Mouse (Mus musculus) heart, adult 2 months (tissue): Measurements from ENCODE around the gene Smim5. TPM values are rescaled to one million over a fixed set of nuclear protein-coding genes. Genes with fewer than 3 reads are reported as not detected.

Source experiments
- DNase-seq, 2 experiments: peaks; one replicate each; pipeline ENCODE4 v3.0.0; 2021
- H3K27ac ChIP-seq: fragments of 200-600 bp; 2 replicates; pipeline ENCODE4 v1.8.1; 2022
- H3K27me3 ChIP-seq: fragments of 200-500 bp; 2 replicates; pipeline ENCODE4 v1.6.1; 2012; ENCODE audit warnings: mild to moderate bottlenecking, low read length, inconsistent platforms, mixed read lengths; ENCODE audit not compliant: control insufficient read depth, insufficient read depth
- H3K36me3 ChIP-seq: fragments of 200-500 bp; 2 replicates; pipeline ENCODE4 v1.6.1; 2012; ENCODE audit warnings: low read length, inconsistent platforms; ENCODE audit not compliant: control insufficient read depth, insufficient read depth
- H3K4me1 ChIP-seq: fragments of 200-500 bp; 2 replicates; pipeline ENCODE4 v1.6.1; 2011; ENCODE audit warnings: low read length; ENCODE audit not compliant: control insufficient read depth, insufficient read depth
- H3K4me3 ChIP-seq: fragments of 200-600 bp; 2 replicates; pipeline ENCODE4 v1.8.1; 2022
- H3K79me2 ChIP-seq: fragments of 200-500 bp; replicated peaks from 2 replicates; pipeline ENCODE4 v1.6.1; 2012; ENCODE audit warnings: mild to moderate bottlenecking, inconsistent platforms, low read length, moderate library complexity, mixed read lengths; ENCODE audit not compliant: control insufficient read depth, insufficient read depth
- H3K9ac ChIP-seq: fragments of 200-500 bp; 2 replicates; pipeline ENCODE4 v1.6.1; 2012; ENCODE audit warnings: low read depth, mild to moderate bottlenecking, control low read depth, inconsistent platforms, low read length, mixed read lengths
- CTCF ChIP-seq: fragments of 200-600 bp; IDR thresholded peaks from 2 replicates; pipeline ENCODE4 v1.8.1; 2022; ENCODE audit warnings: antibody characterized with exemption, mild to moderate bottlenecking, moderate library complexity
- EP300 ChIP-seq: fragments of 200-500 bp; IDR thresholded peaks from 2 replicates; pipeline ENCODE4 v1.6.1; 2011; ENCODE audit warnings: low read depth, low read length, control low read depth; ENCODE audit not compliant: insufficient read depth
- POLR2A ChIP-seq: fragments of 200-500 bp; IDR thresholded peaks from 2 replicates; pipeline ENCODE4 v1.6.1; 2011; ENCODE audit warnings: mild to moderate bottlenecking, low read depth, low read length, control low read depth; ENCODE audit not compliant: insufficient read depth
- WGBS: fragments of 180-500 bp; shearing (Covaris S2); methylation state at CpG from one replicate; pipeline ENCODE4 v1.1.7; 2018; 5-methylcytosine and 5-hydroxymethylcytosine counted together
- intact Hi-C: fragments of 180-260 bp; cut with DNase I; formaldehyde crosslinking; loops from one replicate; pipeline ENCODE4 v1.15.1; 2025
- polyA plus RNA-seq: library from polyadenylated mRNA; depleted of rRNA; stranded (reverse); fragments of >200 nt; gene quantifications from 2 replicates; pipeline ENCODE4 v1.2.3, GENCODE M21; 2012
- total RNA-seq, 2 experiments: library from RNA; stranded (reverse); gene quantifications; 2 replicates each; pipeline ENCODE4 v1.2.3; 2021

Smim5 gene
- total and polyA plus RNA-seq, 3 experiments, result 10.2 to 21.8 (median 17.8) TPM

DNA sequence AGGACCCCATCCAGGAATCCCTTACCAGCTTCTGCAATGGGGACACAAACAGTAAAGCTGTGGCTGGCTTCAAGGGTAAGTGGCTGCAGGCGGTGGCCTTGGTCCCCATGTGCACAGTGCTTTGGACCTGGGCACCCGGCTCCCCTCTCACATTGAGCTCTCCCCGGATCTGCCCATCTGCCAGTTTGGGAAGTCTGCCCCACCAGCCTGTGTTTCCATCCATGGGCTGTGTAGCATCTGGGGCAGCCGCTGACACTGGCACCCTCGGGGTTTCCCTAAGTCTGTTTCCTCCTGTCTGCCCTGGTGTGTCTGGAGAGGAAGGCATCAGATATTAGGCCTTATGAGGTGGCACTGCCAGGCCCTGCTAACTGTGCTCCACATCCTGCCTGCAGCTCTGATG, 11.7 kb upstream of the Smim5 start:
- DNase-seq, result no peak
- 81% methylated on average over 5 of the region's 5 CpGs for WGBS

DNA sequence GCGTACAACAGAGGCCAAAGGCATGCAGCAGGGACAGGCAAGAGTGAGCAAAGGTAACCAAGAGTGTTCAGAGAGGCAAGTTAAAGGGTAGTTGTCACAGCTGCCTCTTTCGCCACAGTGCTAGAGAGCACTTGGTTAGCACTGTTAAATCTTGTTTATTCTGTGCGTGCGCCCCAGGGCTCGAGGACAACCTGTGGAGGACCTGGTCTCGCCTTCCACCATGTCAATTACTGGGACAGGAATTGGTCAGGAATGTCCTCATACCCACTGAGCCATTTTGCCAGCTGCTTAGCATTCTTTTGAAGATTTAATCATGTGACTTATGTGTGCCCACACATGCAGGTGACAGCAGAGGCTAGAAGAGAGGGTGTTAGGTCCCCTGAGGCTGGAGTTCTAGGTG, 10.6 kb upstream of the Smim5 start:
- H3K4me3 ChIP-seq, result no peak overlapping the region
- intact Hi-C loops, result no loop called here
- H3K27ac ChIP-seq, result no peak overlapping the region
- no peaks in the 10 kb centered on the region for H3K36me3 ChIP-seq
- no peak for DNase-seq
- H3K4me1 ChIP-seq, result no peaks in the 10 kb centered on the region
- TF ChIP-seq POLR2A, result no peak
- TF ChIP-seq EP300, result no peak
- TF ChIP-seq CTCF, result no peak
- H3K9ac ChIP-seq, result no peak overlapping the region
- H3K27me3 ChIP-seq, result no peaks in the 10 kb centered on the region
- no peaks in the 10 kb centered on the region for H3K79me2 ChIP-seq
- WGBS, result 92% methylated on average over 6 of the region's 6 CpGs

More for the DNA sequence above, 11.7 kb upstream of the Smim5 start:
- H3K79me2 ChIP-seq, result no peaks in the 10 kb centered on the region
- no peaks in the 10 kb centered on the region for H3K27me3 ChIP-seq
- no peak overlapping the region for H3K27ac ChIP-seq
- H3K4me1 ChIP-seq, result no peaks in the 10 kb centered on the region
- H3K9ac ChIP-seq, result no peak overlapping the region
- intact Hi-C loops, result no loop called here
- TF ChIP-seq CTCF (no peak), EP300 (no peak), POLR2A (no peak)
- H3K36me3 ChIP-seq, result no peaks in the 10 kb centered on the region
- H3K4me3 ChIP-seq, result no peak overlapping the region

DNA sequence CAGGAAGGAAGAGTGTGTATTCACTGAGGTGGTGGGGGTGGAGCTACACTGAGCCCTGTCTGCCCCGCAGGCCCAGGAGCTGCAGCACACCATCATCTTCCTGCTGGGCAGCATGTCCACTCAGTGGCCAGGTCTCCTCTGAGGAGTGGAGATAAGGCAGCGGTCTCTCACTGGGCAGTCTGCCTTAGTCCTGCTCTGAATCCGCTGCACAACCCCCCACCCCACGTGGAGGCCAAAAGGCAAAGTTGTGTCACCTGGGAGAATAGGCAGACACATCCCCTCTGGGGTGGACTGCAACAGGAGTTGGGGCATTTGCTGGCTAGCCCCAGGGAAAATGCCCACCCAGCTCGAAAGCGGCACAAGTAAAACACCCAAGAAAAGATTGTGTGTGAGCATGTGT, 7.6 kb upstream of the Smim5 start:
- no peak for DNase-seq
- Histone ChIP-seq H3K4me1 (no peaks in the 10 kb centered on the region), H3K4me3 (no peak overlapping the region), H3K27ac (no peak overlapping the region), H3K27me3 (no peaks in the 10 kb centered on the region), H3K79me2 (no peaks in the 10 kb centered on the region), H3K36me3 (no peaks in the 10 kb centered on the region), H3K9ac (no peak overlapping the region)
- 55% methylated on average over 6 of the region's 6 CpGs for WGBS
- TF ChIP-seq POLR2A, result no peak
- no peak for TF ChIP-seq EP300
- no peak for TF ChIP-seq CTCF
- intact Hi-C loops, result no loop called here

DNA sequence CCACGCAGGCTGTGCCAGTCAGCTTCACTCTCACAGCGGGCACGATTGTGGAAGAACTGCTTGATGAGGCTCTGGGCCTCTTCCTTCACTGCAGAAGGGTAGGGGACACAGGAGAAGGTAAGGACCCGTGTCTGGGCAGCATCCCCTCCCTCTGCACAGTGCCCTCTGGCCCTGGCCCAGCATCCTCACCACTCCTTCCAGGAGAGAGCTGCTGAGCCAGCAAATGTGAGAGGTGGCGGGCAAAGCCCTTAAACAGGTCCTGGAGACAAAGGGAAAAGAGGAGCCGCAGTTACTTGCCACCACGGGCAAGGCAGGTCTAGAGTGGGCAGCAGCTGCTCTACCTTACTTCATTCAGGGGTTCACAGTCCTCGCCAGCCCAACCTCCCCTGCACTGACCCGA, 6.7 kb upstream of the Smim5 start:
- Histone ChIP-seq H3K9ac (no peak overlapping the region), H3K27me3 (no peaks in the 10 kb centered on the region), H3K27ac (no peak overlapping the region), H3K4me1 (no peaks in the 10 kb centered on the region), H3K4me3 (no peak overlapping the region), H3K79me2 (no peaks in the 10 kb centered on the region), H3K36me3 (no peaks in the 10 kb centered on the region)
- no peak for DNase-seq
- intact Hi-C loops, result no loop called here
- TF ChIP-seq POLR2A, result no peak
- no peak for TF ChIP-seq CTCF
- 89% methylated on average over 9 of the region's 9 CpGs for WGBS

DNA sequence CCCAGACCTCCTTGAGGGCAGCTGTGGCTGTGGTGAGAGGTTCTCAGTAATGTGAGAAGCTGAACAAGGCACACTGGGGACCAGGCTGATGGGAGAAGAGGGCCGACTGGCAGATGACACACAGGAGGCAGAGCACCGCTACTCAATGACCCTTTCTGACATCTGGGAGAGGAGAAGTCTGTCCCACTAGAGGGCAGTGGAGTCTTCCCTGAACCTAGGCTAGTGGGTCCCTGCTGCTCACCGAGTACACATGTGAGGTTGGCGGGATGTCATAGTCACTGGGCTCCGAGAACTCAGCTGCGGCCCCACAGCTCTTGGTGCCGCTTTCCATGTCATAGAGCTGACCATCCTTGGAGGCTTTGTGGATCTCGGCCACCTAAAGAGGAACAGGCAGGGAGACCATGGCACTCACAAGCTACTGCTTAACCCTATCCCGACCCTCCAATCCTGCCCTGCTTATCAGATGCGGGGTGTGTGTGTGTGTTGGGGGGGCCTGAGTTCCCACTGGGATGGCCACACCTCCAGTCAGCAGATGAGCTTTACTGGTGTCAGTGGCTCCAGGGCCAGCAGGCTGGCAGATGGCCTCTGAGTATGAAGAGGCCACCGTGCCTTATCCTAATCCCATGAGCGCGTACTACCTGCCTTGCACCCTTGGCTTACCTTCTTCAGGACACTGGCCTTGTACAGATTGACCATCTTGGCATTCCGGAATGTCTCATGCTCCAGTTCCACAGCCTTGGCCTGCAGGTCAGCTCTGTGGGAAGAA, 4.8 kb upstream of the Smim5 start:
- no peaks in the 10 kb centered on the region for H3K79me2 ChIP-seq
- no peaks in the 10 kb centered on the region for H3K27me3 ChIP-seq
- DNase-seq, result peak in 1 of 2 experiments; percentile 26
- no peak overlapping the region for H3K4me3 ChIP-seq
- WGBS, result 70% methylated on average over 14 of the region's 14 CpGs
- H3K4me1 ChIP-seq, result no peaks in the 10 kb centered on the region
- intact Hi-C loops, result no loop called here
- no peak overlapping the region for H3K27ac ChIP-seq
- no peaks in the 10 kb centered on the region for H3K36me3 ChIP-seq
- H3K9ac ChIP-seq, result no peak overlapping the region
- TF ChIP-seq CTCF (peak; percentile 67), POLR2A (no peak), EP300 (no peak)

DNA sequence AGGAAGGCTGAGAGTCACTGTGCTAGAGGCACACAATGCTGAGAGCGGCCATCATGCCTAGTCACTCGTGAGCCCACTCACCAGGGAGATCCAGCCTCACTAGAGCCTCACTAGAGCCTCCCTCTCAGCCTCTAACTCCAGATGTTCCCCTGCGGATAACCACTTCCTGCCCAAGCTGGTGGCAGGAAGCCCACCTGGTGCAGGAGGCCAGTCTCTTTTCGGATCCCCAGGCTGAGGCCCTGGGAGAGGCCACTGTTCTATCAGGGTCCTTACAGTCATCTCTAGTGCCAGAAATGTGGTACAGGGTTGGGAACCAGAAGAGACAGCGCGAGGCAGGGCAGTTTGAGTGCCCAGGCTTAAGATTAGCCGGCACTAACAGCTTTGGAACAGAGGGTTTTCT, 1.3 kb upstream of the Smim5 start:
- intact Hi-C loops, result loop anchor here (2.0 kb wide), 1 partner anchor 22 kb away; no protein-coding TSS in a partner anchor
- Histone ChIP-seq H3K4me3 (no peak overlapping the region), H3K27me3 (no peaks in the 10 kb centered on the region), H3K4me1 (peaks cover 9% of the 10 kb centered on the region), H3K27ac (no peak overlapping the region), H3K36me3 (no peaks in the 10 kb centered on the region), H3K79me2 (no peaks in the 10 kb centered on the region), H3K9ac (no peak overlapping the region)
- no peak for TF ChIP-seq EP300
- TF ChIP-seq CTCF, result no peak
- no peak for TF ChIP-seq POLR2A
- no peak for DNase-seq
- WGBS, result 82% methylated on average over 7 of the region's 7 CpGs
